Mouse (Mus musculus) cerebellum, adult 9-10 months (tissue): ENCODE data around the gene Il24.

Source experiments
- DNase-seq: peaks from one replicate; pipeline ENCODE4 v3.0.0; 2022

The Il24 gene

GRCm38 (mm10) chr1:130887354-130887753, at the start of gene Il24:
Gene Il24 (minus strand): TSS chr1:130887454.
- no peak for DNase-seq

- no peak for DNase-seq
Observed at GRCm38 (mm10) chr1:130936351-130936750, 49.1 kb upstream of the Il24 start.

GRCm38 (mm10) chr1:130926484-130926883, 39.2 kb upstream of the Il24 start:
- DNase-seq = no peak

GRCm38 (mm10) chr1:130918323-130918980, 31.2 kb upstream of the Il24 start:
- no peak for DNase-seq

GRCm38 (mm10) chr1:130911401-130912010, 24.3 kb upstream of the Il24 start, which contains the start of gene Il20:
Gene Il20 (minus strand): TSS chr1:130911451.
- DNase-seq = no peak

GRCm38 (mm10) chr1:130902505-130902904, 15.3 kb upstream of the Il24 start:
- DNase-seq = no peak

- DNase-seq = no peak
Observed at GRCm38 (mm10) chr1:130894468-130894867, 7.2 kb upstream of the Il24 start.

- DNase-seq = no peak
Observed at GRCm38 (mm10) chr1:130893329-130894040, 6.2 kb upstream of the Il24 start.

GRCm38 (mm10) chr1:130892446-130892845, 5.2 kb upstream of the Il24 start:
- no peak for DNase-seq

GRCm38 (mm10) chr1:130883146-130883545, 4.1 kb downstream of the Il24 start:
- DNase-seq = no peak

GRCm38 (mm10) chr1:130879927-130880326, 7.3 kb downstream of the Il24 start:
- no peak for DNase-seq

- DNase-seq = no peak
Observed at GRCm38 (mm10) chr1:130877889-130878614, 9.2 kb downstream of the Il24 start.

- DNase-seq = peak; percentile 76
Observed at GRCm38 (mm10) chr1:130876931-130877509, 10.2 kb downstream of the Il24 start.

- no peak for DNase-seq
Observed at GRCm38 (mm10) chr1:130875910-130876309, 11.3 kb downstream of the Il24 start.

GRCm38 (mm10) chr1:130875139-130875538, 12.1 kb downstream of the Il24 start:
- peak; percentile 61 for DNase-seq

- DNase-seq = no peak
Observed at GRCm38 (mm10) chr1:130872912-130873311, 14.3 kb downstream of the Il24 start.

GRCm38 (mm10) chr1:130865541-130866221, 21.6 kb downstream of the Il24 start, which contains the start of gene Fcmr:
Gene Fcmr (plus strand): TSS chr1:130865669.
- no peak for DNase-seq

- DNase-seq = no peak
Observed at GRCm38 (mm10) chr1:130864741-130865140, 22.5 kb downstream of the Il24 start.

- peak; percentile 26 for DNase-seq
Observed at GRCm38 (mm10) chr1:130864238-130864637, 23.0 kb downstream of the Il24 start.

GRCm38 (mm10) chr1:130857456-130857855, 29.8 kb downstream of the Il24 start:
- no peak for DNase-seq

- DNase-seq = no peak
Observed at GRCm38 (mm10) chr1:130855723-130856122, 31.5 kb downstream of the Il24 start.

GRCm38 (mm10) chr1:130854819-130855218, 32.4 kb downstream of the Il24 start:
- DNase-seq = no peak
